Mouse (Mus musculus): Measurements from ENCODE around the gene Acadl. TPM values are rescaled to one million over a fixed set of nuclear protein-coding genes. Genes with fewer than 3 reads are reported as not detected.

The Acadl gene
- total and polyA plus RNA-seq, 2 experiments from 2014 or later = 267 to 1,733 TPM

- DNase-seq (ENCODE audit: low spot score) (no peak), ATAC-seq (ENCODE audit: insufficient read depth, low read depth) (no peak)
- Histone ChIP-seq H3K27me3 (ENCODE audit: control insufficient read depth, insufficient read depth, low read length) (no peaks in the 10 kb centered on the region), H3K36me3 (replicated peaks; ENCODE audit: control insufficient read depth, insufficient read depth, low read length) (peaks cover 82% of the 10 kb centered on the region), H3K4me2 (ENCODE audit: low read depth, low read length) (no peak overlapping the region), H3K9me3 (replicated peaks; ENCODE audit: control insufficient read depth, low read length) (0 out of 2 replicates have a peak, but pooled peaks cover 5% of the 10 kb centered on the region), H3K4me3 (ENCODE audit: low read depth, low read length) (no peak overlapping the region), H3K27ac (ENCODE audit: low read depth) (no peak overlapping the region), H3K4me1 (ENCODE audit: control insufficient read depth, insufficient read depth) (no peaks in the 10 kb centered on the region), H3K9ac (replicated peaks; ENCODE audit: low read depth, low read length) (no peak overlapping the region)
- 94% methylated on average over 4 of the region's 4 CpGs for WGBS
- TF ChIP-seq EP300 (IDR thresholded peaks at IDR 0.05; ENCODE audit: low read depth) (no peak), CTCF (IDR thresholded peaks at IDR 0.05; ENCODE audit: low read depth) (peak; percentile 48)
These were observed 15.6 kb downstream of the Acadl start for GRCm38 (mm10) chr1:66847506-66847905.

- WGBS = 72% methylated on average over 5 of the region's 5 CpGs
- Histone ChIP-seq H3K27ac (ENCODE audit: low read depth) (no peak overlapping the region), H3K9me3 (replicated peaks; ENCODE audit: control insufficient read depth, low read length) (0 out of 2 replicates have a peak, but pooled peaks cover 5% of the 10 kb centered on the region), H3K4me3 (ENCODE audit: low read depth, low read length) (no peak overlapping the region), H3K9ac (replicated peaks; ENCODE audit: low read depth, low read length) (no peak overlapping the region), H3K4me2 (ENCODE audit: low read depth, low read length) (no peak overlapping the region), H3K27me3 (ENCODE audit: control insufficient read depth, insufficient read depth, low read length) (no peaks in the 10 kb centered on the region), H3K4me1 (ENCODE audit: control insufficient read depth, insufficient read depth) (no peaks in the 10 kb centered on the region), H3K36me3 (replicated peaks; ENCODE audit: control insufficient read depth, insufficient read depth, low read length) (peaks cover 80% of the 10 kb centered on the region)
- TF ChIP-seq CTCF (IDR thresholded peaks at IDR 0.05; ENCODE audit: low read depth) = no peak
- TF ChIP-seq EP300 (IDR thresholded peaks at IDR 0.05; ENCODE audit: low read depth) = no peak
- ATAC-seq (ENCODE audit: insufficient read depth, low read depth) (no peak; the same call in 1 of the 2 replicates), DNase-seq (ENCODE audit: low spot score) (no peak)
These were observed 17.3 kb downstream of the Acadl start for GRCm38 (mm10) chr1:66845690-66846318.

GRCm38 (mm10) chr1:66841938-66842337 is 21.1 kb downstream of the Acadl start:
- no peak for ATAC-seq (ENCODE audit: insufficient read depth, low read depth)
- Histone ChIP-seq H3K4me1 (ENCODE audit: control insufficient read depth, insufficient read depth) (no peaks in the 10 kb centered on the region), H3K36me3 (replicated peaks; ENCODE audit: control insufficient read depth, insufficient read depth, low read length) (peaks cover 58% of the 10 kb centered on the region), H3K4me3 (ENCODE audit: low read depth, low read length) (no peak overlapping the region), H3K9ac (replicated peaks; ENCODE audit: low read depth, low read length) (no peak overlapping the region), H3K4me2 (ENCODE audit: low read depth, low read length) (no peak overlapping the region), H3K9me3 (replicated peaks; ENCODE audit: control insufficient read depth, low read length) (no peaks in the 10 kb centered on the region), H3K27me3 (ENCODE audit: control insufficient read depth, insufficient read depth, low read length) (no peaks in the 10 kb centered on the region), H3K27ac (ENCODE audit: low read depth) (no peak overlapping the region)
- TF ChIP-seq CTCF (IDR thresholded peaks at IDR 0.05; ENCODE audit: low read depth) (no peak), EP300 (IDR thresholded peaks at IDR 0.05; ENCODE audit: low read depth) (no peak)
- no peak for DNase-seq (ENCODE audit: low spot score)
- 82% methylated on average over 10 of the region's 10 CpGs for WGBS

DNA sequence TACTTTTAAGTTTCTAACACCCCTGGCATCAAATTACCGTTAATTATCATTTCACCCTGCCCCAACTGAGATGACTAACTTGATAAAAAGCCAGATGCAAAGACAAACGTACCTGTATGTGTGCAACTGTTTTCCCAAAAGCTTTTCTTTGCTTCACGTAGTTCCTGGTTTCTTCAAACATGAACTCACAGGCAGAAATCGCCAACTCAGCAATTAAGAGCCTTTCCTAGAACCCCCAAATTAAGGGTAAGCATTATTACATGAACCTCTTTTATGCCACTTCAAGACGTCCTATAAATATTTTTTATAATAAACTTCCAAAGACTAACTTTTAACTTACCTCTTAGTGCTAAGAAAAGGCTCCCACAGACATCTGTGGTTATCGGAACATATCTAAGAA is 21.6 kb downstream of the Acadl start:
- Histone ChIP-seq H3K27me3 (ENCODE audit: control insufficient read depth, insufficient read depth, low read length) (no peaks in the 10 kb centered on the region), H3K9me3 (replicated peaks; ENCODE audit: control insufficient read depth, low read length) (no peaks in the 10 kb centered on the region), H3K4me3 (ENCODE audit: low read depth, low read length) (no peak overlapping the region), H3K27ac (ENCODE audit: low read depth) (no peak overlapping the region), H3K4me1 (ENCODE audit: control insufficient read depth, insufficient read depth) (no peaks in the 10 kb centered on the region), H3K9ac (replicated peaks; ENCODE audit: low read depth, low read length) (no peak overlapping the region), H3K36me3 (replicated peaks; ENCODE audit: control insufficient read depth, insufficient read depth, low read length) (peaks cover 57% of the 10 kb centered on the region), H3K4me2 (ENCODE audit: low read depth, low read length) (no peak overlapping the region)
- no peak for TF ChIP-seq EP300 (IDR thresholded peaks at IDR 0.05; ENCODE audit: low read depth)
- no peak for TF ChIP-seq CTCF (IDR thresholded peaks at IDR 0.05; ENCODE audit: low read depth)
- ATAC-seq (ENCODE audit: insufficient read depth, low read depth) = no peak
- WGBS = 79% methylated on average over 6 of the region's 6 CpGs
- no peak for DNase-seq (ENCODE audit: low spot score)

- H3K27ac ChIP-seq (ENCODE audit: low read depth) = peak overlapping the region; percentile 64
- H3K4me2 ChIP-seq (ENCODE audit: low read depth, low read length) = no peak overlapping the region; the same call in 1 of the 2 replicates
These were observed 23.2 kb downstream of the Acadl start for GRCm38 (mm10) chr1:66839755-66840438.

More at GRCm38 (mm10) chr1:66839755-66840438, 23.2 kb downstream of the Acadl start:
- no peak overlapping the region for H3K9ac ChIP-seq (replicated peaks; ENCODE audit: low read depth, low read length)
- no peaks in the 10 kb centered on the region for H3K27me3 ChIP-seq (ENCODE audit: control insufficient read depth, insufficient read depth, low read length)
- no peak overlapping the region for H3K4me3 ChIP-seq (ENCODE audit: low read depth, low read length)
- no peaks in the 10 kb centered on the region for H3K4me1 ChIP-seq (ENCODE audit: control insufficient read depth, insufficient read depth)
- TF ChIP-seq CTCF (IDR thresholded peaks at IDR 0.05; ENCODE audit: low read depth) = no peak
- TF ChIP-seq EP300 (IDR thresholded peaks at IDR 0.05; ENCODE audit: low read depth) = no peak
- H3K36me3 ChIP-seq (replicated peaks; ENCODE audit: control insufficient read depth, insufficient read depth, low read length) = peaks cover 54% of the 10 kb centered on the region
- H3K9me3 ChIP-seq (replicated peaks; ENCODE audit: control insufficient read depth, low read length) = no peaks in the 10 kb centered on the region
- peak; percentile 62 for DNase-seq (ENCODE audit: low spot score)
- ATAC-seq (ENCODE audit: insufficient read depth, low read depth) = peak; percentile 74
- 40% methylated on average over 7 of the region's 7 CpGs for WGBS

Measured in heart, postnatal 0 days (tissue).